Mouse (Mus musculus) thymus, adult 2 months (tissue): Measurements from ENCODE around the gene Atxn1l. TPM values are rescaled to one million over a fixed set of nuclear protein-coding genes. Genes with fewer than 3 reads are reported as not detected.

Experiments
- DNase-seq: peaks from one replicate; pipeline ENCODE4 v3.0.0; 2021
- H3K27ac ChIP-seq: fragments of 200-500 bp; 2 replicates; pipeline ENCODE4 v1.5.1; 2012; ENCODE audit warnings: low read length, control low read depth; ENCODE audit not compliant: control insufficient read depth, insufficient read depth
- H3K27me3 ChIP-seq: fragments of 200-500 bp; 2 replicates; pipeline ENCODE4 v1.6.1; 2012; ENCODE audit warnings: mild to moderate bottlenecking, low read length, moderate library complexity, mixed read lengths; ENCODE audit not compliant: control insufficient read depth, insufficient read depth
- H3K36me3 ChIP-seq: fragments of 200-500 bp; 2 replicates; pipeline ENCODE4 v1.6.1; 2012; ENCODE audit warnings: mild to moderate bottlenecking, low read length, moderate library complexity; ENCODE audit not compliant: control insufficient read depth, insufficient read depth
- H3K4me1 ChIP-seq: fragments of 200-500 bp; replicated peaks from 2 replicates; pipeline ENCODE4 v1.6.1; 2012; ENCODE audit warnings: low read length; ENCODE audit not compliant: control insufficient read depth, insufficient read depth
- H3K4me3 ChIP-seq: fragments of 200-500 bp; 2 replicates; pipeline ENCODE4 v1.5.1; 2012; ENCODE audit warnings: mild to moderate bottlenecking, low read length, control low read depth, moderate library complexity; ENCODE audit not compliant: control insufficient read depth, insufficient read depth
- CTCF ChIP-seq: fragments of 200-500 bp; IDR thresholded peaks from 2 replicates; pipeline ENCODE4 v1.5.1; 2012; ENCODE audit warnings: mild to moderate bottlenecking, control low read depth, low read length, moderate library complexity, borderline replicate concordance; ENCODE audit not compliant: control insufficient read depth, poor library complexity, insufficient read depth; ENCODE audit errors: extremely low read depth
- POLR2A ChIP-seq: fragments of 200-500 bp; IDR thresholded peaks from 2 replicates; pipeline ENCODE4 v1.6.1; 2012; ENCODE audit warnings: mild to moderate bottlenecking, low read length, control low read depth, moderate library complexity; ENCODE audit not compliant: control insufficient read depth, poor library complexity, insufficient read depth; ENCODE audit errors: extremely low read depth
- whole genome bisulfite sequencing: fragments of 180-500 bp; shearing (Covaris S2); methylation state at CpG from one replicate; pipeline ENCODE4 v1.1.7; 2018; 5-methylcytosine and 5-hydroxymethylcytosine counted together
- polyA plus RNA-seq: library from polyadenylated mRNA; depleted of rRNA; stranded (reverse); fragments of >200 nt; gene quantifications from 2 replicates; pipeline ENCODE4 v1.2.3, GENCODE M21; 2012; rRNA removed

The Atxn1l gene
- polyA plus RNA-seq, 1 experiment, result 20.3 TPM

- WGBS, result 85% methylated on average over 6 of the region's 6 CpGs
These were observed 43.4 kb downstream of the Atxn1l start for GRCm38 (mm10) chr8:109694154-109694553.

GRCm38 (mm10) chr8:109693146-109693900 is 44.2 kb downstream of the Atxn1l start, which contains the start of gene Ist1:
Ist1 (minus strand) TSS chr8:109693260.
- WGBS, result under 1% methylated on average over 57 of the region's 57 CpGs
- H3K27ac ChIP-seq, result 0 out of 2 replicates have a peak within 1 kb of the TSS, but pooled peaks have one; percentile 21
- peak; percentile 98 for DNase-seq
- no peaks in the 10 kb centered on the region for H3K27me3 ChIP-seq
- H3K4me1 ChIP-seq, result peaks cover 10% of the 10 kb centered on the region
- no peak for TF ChIP-seq CTCF
- peak; percentile 93 for TF ChIP-seq POLR2A
- no peaks in the 10 kb centered on the region for H3K36me3 ChIP-seq
- peak within 1 kb of the TSS; percentile 93 for H3K4me3 ChIP-seq

More at GRCm38 (mm10) chr8:109694154-109694553, 43.4 kb downstream of the Atxn1l start:
- Histone ChIP-seq H3K4me3 (no peak overlapping the region), H3K27ac (no peak overlapping the region), H3K36me3 (no peaks in the 10 kb centered on the region), H3K27me3 (no peaks in the 10 kb centered on the region), H3K4me1 (peaks cover 10% of the 10 kb centered on the region)
- TF ChIP-seq POLR2A (no peak), CTCF (no peak)
- DNase-seq, result no peak

GRCm38 (mm10) chr8:109692443-109693145 is 44.9 kb downstream of the Atxn1l start:
- under 1% methylated on average over 38 of the region's 38 CpGs for WGBS
- no peak for DNase-seq
- Histone ChIP-seq H3K4me3 (peak overlapping the region; percentile 93), H3K27me3 (no peaks in the 10 kb centered on the region), H3K27ac (0 out of 2 replicates have a peak overlapping the region, but pooled peaks have one; percentile 21), H3K4me1 (peaks cover 10% of the 10 kb centered on the region), H3K36me3 (no peaks in the 10 kb centered on the region)
- TF ChIP-seq POLR2A (no peak), CTCF (no peak)

- no peak overlapping the region for H3K4me3 ChIP-seq
- no peaks in the 10 kb centered on the region for H3K36me3 ChIP-seq
- peak; percentile 18 for DNase-seq
- no peak overlapping the region for H3K27ac ChIP-seq
- TF ChIP-seq POLR2A, result no peak
- no peak for TF ChIP-seq CTCF
- WGBS, result 45% methylated on average over 5 of the region's 5 CpGs
- H3K27me3 ChIP-seq, result no peaks in the 10 kb centered on the region
- peaks cover 10% of the 10 kb centered on the region for H3K4me1 ChIP-seq
These were observed 45.8 kb downstream of the Atxn1l start for GRCm38 (mm10) chr8:109691769-109692168.

- 89% methylated on average over 5 of the region's 5 CpGs for WGBS
- no peaks in the 10 kb centered on the region for H3K27me3 ChIP-seq
- peaks cover 11% of the 10 kb centered on the region for H3K36me3 ChIP-seq
- TF ChIP-seq CTCF, result no peak
- no peak for TF ChIP-seq POLR2A
- H3K4me3 ChIP-seq, result no peak overlapping the region
- H3K4me1 ChIP-seq, result peaks cover 7% of the 10 kb centered on the region
- DNase-seq, result no peak
- no peak overlapping the region for H3K27ac ChIP-seq
These were observed 50.3 kb downstream of the Atxn1l start for GRCm38 (mm10) chr8:109687248-109687647.

GRCm38 (mm10) chr8:109682120-109682519 is 55.4 kb downstream of the Atxn1l start:
- no peak for DNase-seq
- no peak overlapping the region for H3K4me3 ChIP-seq
- TF ChIP-seq POLR2A, result no peak
- no peak for TF ChIP-seq CTCF
- no peaks in the 10 kb centered on the region for H3K4me1 ChIP-seq
- no peak overlapping the region for H3K27ac ChIP-seq
- 95% methylated on average over 5 of the region's 5 CpGs for WGBS
- H3K27me3 ChIP-seq, result no peaks in the 10 kb centered on the region
- H3K36me3 ChIP-seq, result peaks cover 60% of the 10 kb centered on the region

GRCm38 (mm10) chr8:109681535-109681934 is 56.0 kb downstream of the Atxn1l start:
- Histone ChIP-seq H3K36me3 (peaks cover 66% of the 10 kb centered on the region), H3K27me3 (no peaks in the 10 kb centered on the region), H3K27ac (no peak overlapping the region), H3K4me3 (no peak overlapping the region), H3K4me1 (no peaks in the 10 kb centered on the region)
- TF ChIP-seq CTCF (no peak), POLR2A (no peak)
- 88% methylated on average over 3 of the region's 3 CpGs for WGBS
- DNase-seq, result no peak

Other genes starting within 250 kb of the Atxn1l start
- gene Pmfbp1, start 243.7 kb downstream of the Atxn1l start, polyA plus RNA-seq, result not detected in 2 replicates
- 36.7 and 41.7 TPM in 2 replicates for gene Dhx38, start 171.9 kb downstream of the Atxn1l start, polyA plus RNA-seq
- gene Txnl4b, start 171.8 kb downstream of the Atxn1l start, polyA plus RNA-seq, result 8.0 and 9.0 TPM in 2 replicates
- 45.3 and 53.6 TPM in 2 replicates for gene Hp, start 158.6 kb downstream of the Atxn1l start, polyA plus RNA-seq
- 34.7 and 35.0 TPM in 2 replicates for gene Dhodh, start 129.1 kb downstream of the Atxn1l start, polyA plus RNA-seq
- 0.34 and 0.37 TPM in 2 replicates for gene Pkd1l3, start 123.2 kb downstream of the Atxn1l start, polyA plus RNA-seq
- gene Ist1, start 44.5 kb downstream of the Atxn1l start, polyA plus RNA-seq, result 60.3 and 67.8 TPM in 2 replicates
- 11.4 and 13.7 TPM in 2 replicates for gene Zfp821, start 32.2 kb downstream of the Atxn1l start, polyA plus RNA-seq
- gene Ap1g1, start 40.8 kb upstream of the Atxn1l start, polyA plus RNA-seq, result 40.3 and 42.2 TPM in 2 replicates
- 2.2 and 2.7 TPM in 2 replicates for gene Phlpp2, start 130.8 kb upstream of the Atxn1l start, polyA plus RNA-seq
- 0.43 and 0.50 TPM in 2 replicates for gene Marveld3, start 224.5 kb upstream of the Atxn1l start, polyA plus RNA-seq